Mouse (Mus musculus): ENCODE data around the gene Ptpre. TPM values are rescaled to one million over a fixed set of nuclear protein-coding genes. Genes with fewer than 3 reads are reported as not detected.

Ptpre gene
- polyA plus RNA-seq, 1 experiment = 19.7 TPM

GRCm38 (mm10) chr7:135723672-135724341 is 186.5 kb downstream of the Ptpre start:
- Histone ChIP-seq H3K4me3 (ENCODE audit: control insufficient read depth, insufficient read depth, low read length) (no peak overlapping the region), H3K36me3 (ENCODE audit: control insufficient read depth, insufficient read depth, low read length) (no peaks in the 10 kb centered on the region), H3K4me1 (replicated peaks; ENCODE audit: control insufficient read depth, insufficient read depth, low read length) (no peaks in the 10 kb centered on the region), H3K27me3 (ENCODE audit: control insufficient read depth, insufficient read depth, low read length) (no peaks in the 10 kb centered on the region), H3K27ac (ENCODE audit: control insufficient read depth, insufficient read depth, low read length) (no peak overlapping the region)
- TF ChIP-seq CTCF (IDR thresholded peaks at IDR 0.05; ENCODE audit: borderline replicate concordance, control insufficient read depth, extremely low read depth, insufficient read depth, low read length, poor library complexity) (no peak), POLR2A (IDR thresholded peaks at IDR 0.05; ENCODE audit: control insufficient read depth, extremely low read depth, insufficient read depth, low read length, poor library complexity) (no peak)
- 88% methylated on average over 6 of the region's 6 CpGs for WGBS
- DNase-seq = no peak

GRCm38 (mm10) chr7:135726707-135727106 is 189.4 kb downstream of the Ptpre start:
- Histone ChIP-seq H3K27me3 (ENCODE audit: control insufficient read depth, insufficient read depth, low read length) (no peaks in the 10 kb centered on the region), H3K27ac (ENCODE audit: control insufficient read depth, insufficient read depth, low read length) (no peak overlapping the region), H3K4me3 (ENCODE audit: control insufficient read depth, insufficient read depth, low read length) (no peak overlapping the region), H3K4me1 (replicated peaks; ENCODE audit: control insufficient read depth, insufficient read depth, low read length) (no peaks in the 10 kb centered on the region), H3K36me3 (ENCODE audit: control insufficient read depth, insufficient read depth, low read length) (no peaks in the 10 kb centered on the region)
- TF ChIP-seq POLR2A (IDR thresholded peaks at IDR 0.05; ENCODE audit: control insufficient read depth, extremely low read depth, insufficient read depth, low read length, poor library complexity) (no peak), CTCF (IDR thresholded peaks at IDR 0.05; ENCODE audit: borderline replicate concordance, control insufficient read depth, extremely low read depth, insufficient read depth, low read length, poor library complexity) (no peak)
- DNase-seq = no peak
- 51% methylated on average over 1 of the region's 1 CpGs for WGBS

- Histone ChIP-seq H3K27me3 (ENCODE audit: control insufficient read depth, insufficient read depth, low read length) (no peaks in the 10 kb centered on the region), H3K4me3 (ENCODE audit: control insufficient read depth, insufficient read depth, low read length) (no peak overlapping the region), H3K36me3 (ENCODE audit: control insufficient read depth, insufficient read depth, low read length) (no peaks in the 10 kb centered on the region), H3K27ac (ENCODE audit: control insufficient read depth, insufficient read depth, low read length) (no peak overlapping the region), H3K4me1 (replicated peaks; ENCODE audit: control insufficient read depth, insufficient read depth, low read length) (no peaks in the 10 kb centered on the region)
- WGBS = 93% methylated on average over 12 of the region's 12 CpGs
- DNase-seq = no peak
- TF ChIP-seq POLR2A (IDR thresholded peaks at IDR 0.05; ENCODE audit: control insufficient read depth, extremely low read depth, insufficient read depth, low read length, poor library complexity) (no peak), CTCF (IDR thresholded peaks at IDR 0.05; ENCODE audit: borderline replicate concordance, control insufficient read depth, extremely low read depth, insufficient read depth, low read length, poor library complexity) (no peak)
Observed at GRCm38 (mm10) chr7:135728038-135728437, 190.8 kb downstream of the Ptpre start.

- no peak for DNase-seq
- no peaks in the 10 kb centered on the region for H3K27me3 ChIP-seq (ENCODE audit: control insufficient read depth, insufficient read depth, low read length)
- 91% methylated on average over 5 of the region's 5 CpGs for WGBS
- H3K4me3 ChIP-seq (ENCODE audit: control insufficient read depth, insufficient read depth, low read length) = no peak overlapping the region
- no peaks in the 10 kb centered on the region for H3K36me3 ChIP-seq (ENCODE audit: control insufficient read depth, insufficient read depth, low read length)
- no peaks in the 10 kb centered on the region for H3K4me1 ChIP-seq (replicated peaks; ENCODE audit: control insufficient read depth, insufficient read depth, low read length)
- TF ChIP-seq CTCF (IDR thresholded peaks at IDR 0.05; ENCODE audit: borderline replicate concordance, control insufficient read depth, extremely low read depth, insufficient read depth, low read length, poor library complexity) = no peak
- TF ChIP-seq POLR2A (IDR thresholded peaks at IDR 0.05; ENCODE audit: control insufficient read depth, extremely low read depth, insufficient read depth, low read length, poor library complexity) = no peak
- no peak overlapping the region for H3K27ac ChIP-seq (ENCODE audit: control insufficient read depth, insufficient read depth, low read length)
Observed at GRCm38 (mm10) chr7:135734379-135734778, 197.1 kb downstream of the Ptpre start.

- TF ChIP-seq POLR2A (IDR thresholded peaks at IDR 0.05; ENCODE audit: control insufficient read depth, extremely low read depth, insufficient read depth, low read length, poor library complexity) (no peak), CTCF (IDR thresholded peaks at IDR 0.05; ENCODE audit: borderline replicate concordance, control insufficient read depth, extremely low read depth, insufficient read depth, low read length, poor library complexity) (no peak)
- H3K27me3 ChIP-seq (ENCODE audit: control insufficient read depth, insufficient read depth, low read length) = no peaks in the 10 kb centered on the region
- no peaks in the 10 kb centered on the region for H3K36me3 ChIP-seq (ENCODE audit: control insufficient read depth, insufficient read depth, low read length)
- H3K4me3 ChIP-seq (ENCODE audit: control insufficient read depth, insufficient read depth, low read length) = no peak overlapping the region
- DNase-seq = no peak
- H3K27ac ChIP-seq (ENCODE audit: control insufficient read depth, insufficient read depth, low read length) = no peak overlapping the region
- WGBS = 82% methylated on average over 9 of the region's 9 CpGs
- no peaks in the 10 kb centered on the region for H3K4me1 ChIP-seq (replicated peaks; ENCODE audit: control insufficient read depth, insufficient read depth, low read length)
Observed at GRCm38 (mm10) chr7:135734911-135735646, 197.8 kb downstream of the Ptpre start.

Other genes with a start within 250 kb of the Ptpre start
- gene Foxi2, start 127.2 kb upstream of the Ptpre start, polyA plus RNA-seq (2012; rRNA removed) = 0.11 and 0.18 TPM in 2 replicates
- 0.34 and 0.58 TPM in 2 replicates for gene Clrn3, start 8.8 kb upstream of the Ptpre start, polyA plus RNA-seq (2012; rRNA removed)
- 19.1 and 29.7 TPM in 2 replicates for gene Mki67, start 178.9 kb downstream of the Ptpre start, polyA plus RNA-seq (2012; rRNA removed)